Mouse (Mus musculus) ES-CJ7 (cell line): Measurements from ENCODE around the gene Metap1.
"Not testable (repeated sequence)": the region's sequence is repeated elsewhere in the genome, so short reads cannot be mapped to it uniquely, and the experiment has no call there.

Source experiments
- DNase-seq: peaks from one replicate; pipeline ENCODE4 v3.0.0; 2011; ENCODE audit warnings: low read depth, low spot score

The Metap1 gene

GRCm38 (mm10) chr3:138499854-138500740 is 10.8 kb upstream of the Metap1 start:
- DNase-seq: peak; percentile 40

- DNase-seq: no peak
These were observed 9.4 kb upstream of the Metap1 start for GRCm38 (mm10) chr3:138498731-138499130.

GRCm38 (mm10) chr3:138495166-138496145 is 6.1 kb upstream of the Metap1 start:
- DNase-seq: no peak

GRCm38 (mm10) chr3:138494565-138494964 is 5.2 kb upstream of the Metap1 start:
- DNase-seq: no peak

- no peak for DNase-seq
These were observed 4.4 kb upstream of the Metap1 start for GRCm38 (mm10) chr3:138493668-138494067.

- no peak for DNase-seq
These were observed 671 bp upstream of the Metap1 start for GRCm38 (mm10) chr3:138490034-138490337.

- DNase-seq: no peak
These were observed 560 bp downstream of the Metap1 start for GRCm38 (mm10) chr3:138488584-138489326.

GRCm38 (mm10) chr3:138483240-138483639 is 6.1 kb downstream of the Metap1 start:
- DNase-seq: no peak

GRCm38 (mm10) chr3:138481526-138482284 is 7.6 kb downstream of the Metap1 start:
- DNase-seq: no peak

- DNase-seq: no peak
These were observed 9.8 kb downstream of the Metap1 start for GRCm38 (mm10) chr3:138479489-138479888.

- DNase-seq: no peak
These were observed 18.2 kb downstream of the Metap1 start for GRCm38 (mm10) chr3:138471066-138471465.

GRCm38 (mm10) chr3:138466656-138467055 is 22.7 kb downstream of the Metap1 start:
- not testable (repeated sequence) for DNase-seq

- no peak for DNase-seq
These were observed 24.7 kb downstream of the Metap1 start for GRCm38 (mm10) chr3:138464573-138465147.

GRCm38 (mm10) chr3:138463807-138464206 is 25.5 kb downstream of the Metap1 start:
- no peak for DNase-seq

- no peak for DNase-seq
These were observed 26.2 kb downstream of the Metap1 start for GRCm38 (mm10) chr3:138463137-138463536.

GRCm38 (mm10) chr3:138461832-138462231 is 27.5 kb downstream of the Metap1 start:
- no peak for DNase-seq

- no peak for DNase-seq
These were observed 29.1 kb downstream of the Metap1 start for GRCm38 (mm10) chr3:138460260-138460659.

GRCm38 (mm10) chr3:138458441-138458840 is 30.9 kb downstream of the Metap1 start:
- DNase-seq: no peak

GRCm38 (mm10) chr3:138454711-138455435 is 34.4 kb downstream of the Metap1 start:
- DNase-seq: no peak

GRCm38 (mm10) chr3:138454234-138454633 is 35.1 kb downstream of the Metap1 start:
- DNase-seq: no peak
